Mouse (Mus musculus) hindbrain, embryonic 16.5 days (tissue): ENCODE measurements at regions not wholly inside any gene's neighbourhood (a gene's known extent, or its start where the extent isn't known, plus 50 kb on each side); places are given as distances from the start of the nearest gene placed in this dataset.

Experiments used
- ATAC-seq: fragments of 200-750 bp; cut with Nextera tagmentation; 2 replicates; pipeline ENCODE4 v1.8.0; 2017; ENCODE audit warnings: moderate TSS enrichment, moderate library complexity
- H3K27ac ChIP-seq: fragments of 300-500 bp; sonication (generic); 2 replicates; pipeline ENCODE4 v1.5.1; 2014; ENCODE audit warnings: low read depth, mild to moderate bottlenecking, control low read depth, low read length, moderate library complexity
- H3K27me3 ChIP-seq: fragments of 300-500 bp; sonication (generic); replicated peaks from 2 replicates; pipeline ENCODE4 v1.6.1; 2014; ENCODE audit warnings: low read length; ENCODE audit not compliant: control insufficient read depth, insufficient read depth
- H3K36me3 ChIP-seq: fragments of 300-500 bp; sonication (generic); 2 replicates; pipeline ENCODE4 v1.6.1; 2014; ENCODE audit warnings: mild to moderate bottlenecking, low read length, moderate library complexity, mixed read lengths; ENCODE audit not compliant: control insufficient read depth, insufficient read depth
- H3K4me1 ChIP-seq: fragments of 300-500 bp; sonication (generic); 2 replicates; pipeline ENCODE4 v1.6.1; 2014; ENCODE audit warnings: low read depth, low read length; ENCODE audit not compliant: control insufficient read depth, insufficient read depth
- H3K4me2 ChIP-seq: fragments of 300-500 bp; sonication (generic); 2 replicates; pipeline ENCODE4 v1.6.1; 2014; ENCODE audit warnings: mild to moderate bottlenecking, low read length, control low read depth, moderate library complexity
- H3K4me3 ChIP-seq: fragments of 300-500 bp; sonication (generic); 2 replicates; pipeline ENCODE4 v1.5.1; 2014; ENCODE audit warnings: mild to moderate bottlenecking, low read length, control low read depth, moderate library complexity
- H3K9ac ChIP-seq: fragments of 300-500 bp; sonication (generic); 2 replicates; pipeline ENCODE4 v1.6.1; 2014; ENCODE audit warnings: low read depth, mild to moderate bottlenecking, control low read depth, low read length, moderate library complexity
- H3K9me3 ChIP-seq: fragments of 300-500 bp; sonication (generic); 2 replicates; pipeline ENCODE4 v1.6.1; 2014; ENCODE audit warnings: mild to moderate bottlenecking, low read length, moderate library complexity; ENCODE audit not compliant: control insufficient read depth
- WGBS: fragments of 180-500 bp; shearing (Covaris S2); extraction: QIAGEN DNeasy Blood & Tissue Kit; methylation state at CpG from one replicate; pipeline ENCODE4 v1.1.7; 2014; 5-methylcytosine and 5-hydroxymethylcytosine counted together

DNA sequence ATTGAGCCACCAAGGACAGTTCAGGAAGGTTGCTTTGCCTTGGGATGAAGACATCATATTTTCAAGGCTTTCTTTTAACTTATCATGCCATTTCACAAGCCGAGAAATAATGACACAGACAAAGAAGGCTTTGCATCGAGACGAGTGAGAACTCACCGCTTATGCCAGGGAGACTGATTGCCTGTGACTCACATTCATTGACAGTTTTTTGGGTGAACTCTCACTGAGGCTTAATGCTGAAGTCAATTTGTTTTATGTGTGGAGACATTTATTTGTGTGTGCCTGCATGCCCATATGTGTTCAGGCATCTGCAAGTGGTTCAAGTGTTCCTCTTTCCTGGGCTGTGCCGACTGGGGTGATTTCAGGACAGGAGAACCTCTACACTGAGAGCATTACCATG lies 297.8 kb upstream of the Pik3r1 start:
- no peaks in the 10 kb centered on the region for H3K27me3 ChIP-seq
- no peak overlapping the region for H3K27ac ChIP-seq
- H3K4me3 ChIP-seq: no peak overlapping the region
- no peaks in the 10 kb centered on the region for H3K4me1 ChIP-seq
- H3K9me3 ChIP-seq: no peaks in the 10 kb centered on the region
- no peak overlapping the region for H3K9ac ChIP-seq
- WGBS: 72% methylated on average over 5 of the region's 5 CpGs
- no peak for ATAC-seq
- no peak overlapping the region for H3K4me2 ChIP-seq
- H3K36me3 ChIP-seq: no peaks in the 10 kb centered on the region

DNA sequence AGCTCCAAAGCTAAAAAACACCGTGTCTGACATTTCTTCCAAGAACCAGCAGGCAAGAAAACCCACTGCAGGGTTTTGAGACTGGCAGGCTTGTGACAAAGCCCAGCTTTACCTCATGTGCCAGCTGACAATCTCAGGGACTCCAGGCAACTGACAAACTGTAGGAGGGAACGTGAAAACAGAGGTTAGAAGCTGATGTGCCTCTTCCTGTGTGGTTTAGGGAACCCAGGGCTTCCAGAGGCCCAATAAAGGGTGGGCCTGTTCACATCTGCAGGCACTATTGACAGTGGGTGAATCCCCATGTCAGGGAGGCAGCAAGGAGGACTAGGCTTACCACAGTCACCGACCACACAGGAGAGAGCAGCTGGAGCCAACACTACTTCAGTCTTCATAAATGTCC lies 302.7 kb upstream of the Pik3r1 start:
- Histone ChIP-seq H3K9me3 (no peaks in the 10 kb centered on the region), H3K4me2 (no peak overlapping the region), H3K9ac (no peak overlapping the region), H3K4me3 (no peak overlapping the region), H3K27me3 (no peaks in the 10 kb centered on the region), H3K4me1 (no peaks in the 10 kb centered on the region), H3K36me3 (no peaks in the 10 kb centered on the region), H3K27ac (no peak overlapping the region)
- ATAC-seq: no peak
- 51% methylated on average over 3 of the region's 3 CpGs for WGBS

DNA sequence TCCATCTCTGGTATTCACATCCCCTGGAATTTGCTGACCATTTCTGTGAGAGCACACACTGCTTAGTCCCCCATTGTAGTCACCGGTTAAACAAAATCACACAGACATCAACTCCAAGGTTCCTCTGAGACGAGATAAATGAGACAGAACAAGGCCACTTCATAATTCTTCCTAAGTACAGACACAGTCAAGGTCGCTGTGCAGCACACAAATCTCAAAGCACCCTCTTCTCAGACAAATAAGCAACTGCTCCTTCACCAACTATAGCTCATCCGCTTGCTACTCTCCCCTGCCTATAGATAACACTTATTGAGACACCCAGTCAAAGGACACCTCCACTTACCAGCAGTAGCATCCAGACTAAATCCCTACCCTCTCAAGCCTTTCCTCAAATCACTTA lies 304.3 kb upstream of the Pik3r1 start:
- 75% methylated on average over 4 of the region's 4 CpGs for WGBS
- H3K27me3 ChIP-seq: no peaks in the 10 kb centered on the region
- ATAC-seq: no peak
- H3K27ac ChIP-seq: no peak overlapping the region
- H3K4me2 ChIP-seq: no peak overlapping the region
- H3K36me3 ChIP-seq: no peaks in the 10 kb centered on the region
- no peak overlapping the region for H3K9ac ChIP-seq
- no peaks in the 10 kb centered on the region for H3K9me3 ChIP-seq
- no peak overlapping the region for H3K4me3 ChIP-seq
- no peaks in the 10 kb centered on the region for H3K4me1 ChIP-seq

DNA sequence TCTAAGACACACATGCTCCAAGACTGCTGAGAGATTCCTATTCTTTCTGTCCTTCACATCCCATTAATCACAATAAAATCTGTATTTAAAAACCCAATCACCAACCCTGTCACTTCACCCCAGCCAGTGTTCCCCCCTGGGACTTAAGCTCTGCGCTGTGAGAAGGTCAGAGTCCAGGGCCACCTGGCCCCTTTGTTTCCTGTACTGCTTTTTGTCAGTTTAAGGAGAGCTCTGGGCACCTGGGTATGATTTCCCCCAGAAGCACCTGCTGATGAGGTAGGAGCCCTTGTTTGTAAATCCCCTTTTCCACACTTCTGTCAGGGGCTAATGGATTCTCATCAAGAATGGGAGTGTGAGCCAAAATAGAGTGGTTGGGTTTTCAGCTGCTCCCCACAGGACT lies 319.7 kb upstream of the Pik3r1 start:
- no peak overlapping the region for H3K9ac ChIP-seq
- no peak overlapping the region for H3K4me3 ChIP-seq
- no peak for ATAC-seq
- 55% methylated on average over 1 of the region's 1 CpGs for WGBS
- no peaks in the 10 kb centered on the region for H3K27me3 ChIP-seq
- no peaks in the 10 kb centered on the region for H3K9me3 ChIP-seq
- H3K36me3 ChIP-seq: no peaks in the 10 kb centered on the region
- H3K27ac ChIP-seq: no peak overlapping the region
- no peak overlapping the region for H3K4me2 ChIP-seq
- no peaks in the 10 kb centered on the region for H3K4me1 ChIP-seq

DNA sequence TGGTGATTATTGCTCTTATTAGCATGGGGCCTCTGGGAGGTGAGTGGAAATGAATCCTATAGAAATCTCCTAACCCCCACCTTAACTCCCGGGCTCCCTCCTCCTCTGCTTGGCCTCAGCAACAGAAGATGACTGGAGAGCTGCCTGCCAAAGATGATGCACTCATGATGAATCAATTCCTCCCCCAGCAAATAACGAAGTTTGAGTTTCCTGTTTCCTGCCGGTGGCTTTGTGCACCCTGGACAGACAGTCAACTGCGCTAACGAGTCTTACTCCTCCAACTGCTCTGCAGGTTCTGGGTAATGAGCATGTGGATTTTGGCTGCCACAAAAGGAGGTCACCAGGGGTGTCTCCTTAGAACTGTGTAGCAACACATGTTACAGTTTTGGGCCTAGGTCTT lies 321.5 kb upstream of the Pik3r1 start:
- Histone ChIP-seq H3K27ac (no peak overlapping the region), H3K36me3 (no peaks in the 10 kb centered on the region), H3K9ac (no peak overlapping the region), H3K4me3 (no peak overlapping the region), H3K4me1 (no peaks in the 10 kb centered on the region), H3K9me3 (no peaks in the 10 kb centered on the region), H3K4me2 (no peak overlapping the region), H3K27me3 (no peaks in the 10 kb centered on the region)
- no peak for ATAC-seq
- 73% methylated on average over 5 of the region's 5 CpGs for WGBS

DNA sequence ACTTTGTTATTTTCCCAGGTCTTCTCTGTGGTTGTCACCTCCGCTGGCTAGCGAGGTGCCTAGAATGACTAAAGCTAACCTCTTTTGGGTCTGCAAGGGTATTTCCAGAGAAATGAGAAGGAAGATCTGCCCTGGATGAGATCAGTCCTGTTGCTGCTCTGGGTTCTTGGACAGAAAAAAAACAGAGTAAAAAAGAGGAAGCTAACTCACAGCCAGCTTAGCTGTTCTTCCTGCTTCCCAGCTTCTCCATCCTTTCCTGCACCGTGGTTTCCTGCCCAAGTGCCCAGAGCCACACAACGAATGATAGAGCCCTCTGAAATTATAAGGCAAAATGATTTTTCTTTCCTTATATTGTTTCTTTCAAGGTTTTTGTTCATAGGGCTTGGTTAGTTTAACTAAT lies 326.2 kb upstream of the Pik3r1 start:
- H3K36me3 ChIP-seq: no peaks in the 10 kb centered on the region
- no peaks in the 10 kb centered on the region for H3K9me3 ChIP-seq
- no peaks in the 10 kb centered on the region for H3K27me3 ChIP-seq
- no peak overlapping the region for H3K27ac ChIP-seq
- H3K4me2 ChIP-seq: no peak overlapping the region
- no peaks in the 10 kb centered on the region for H3K4me1 ChIP-seq
- ATAC-seq: no peak
- H3K4me3 ChIP-seq: no peak overlapping the region
- WGBS: 89% methylated on average over 4 of the region's 4 CpGs
- H3K9ac ChIP-seq: no peak overlapping the region

DNA sequence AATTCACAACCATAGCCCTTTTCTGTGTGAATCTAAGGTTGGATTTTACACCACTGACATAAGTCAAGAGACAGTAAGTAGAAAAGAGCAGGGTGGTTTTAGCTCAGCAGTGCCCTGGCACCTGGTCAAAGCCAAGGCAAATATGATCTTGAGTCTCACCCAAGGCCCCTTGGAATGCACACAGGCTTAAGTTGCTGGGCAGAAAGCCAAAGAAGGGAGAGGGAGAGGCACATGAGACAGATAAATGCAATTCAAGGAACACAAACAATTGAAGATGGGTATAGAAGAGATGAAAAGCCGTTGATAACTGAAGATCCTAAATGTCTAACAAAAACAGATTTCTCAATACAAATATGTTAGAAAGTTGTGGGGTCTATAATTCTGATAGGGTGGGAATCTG lies 335.1 kb upstream of the Pik3r1 start:
- 87% methylated on average over 1 of the region's 1 CpGs for WGBS
- no peaks in the 10 kb centered on the region for H3K4me1 ChIP-seq
- no peaks in the 10 kb centered on the region for H3K27me3 ChIP-seq
- no peak overlapping the region for H3K4me2 ChIP-seq
- H3K9me3 ChIP-seq: no peaks in the 10 kb centered on the region
- ATAC-seq: no peak
- no peak overlapping the region for H3K4me3 ChIP-seq
- no peaks in the 10 kb centered on the region for H3K36me3 ChIP-seq
- no peak overlapping the region for H3K9ac ChIP-seq
- no peak overlapping the region for H3K27ac ChIP-seq

DNA sequence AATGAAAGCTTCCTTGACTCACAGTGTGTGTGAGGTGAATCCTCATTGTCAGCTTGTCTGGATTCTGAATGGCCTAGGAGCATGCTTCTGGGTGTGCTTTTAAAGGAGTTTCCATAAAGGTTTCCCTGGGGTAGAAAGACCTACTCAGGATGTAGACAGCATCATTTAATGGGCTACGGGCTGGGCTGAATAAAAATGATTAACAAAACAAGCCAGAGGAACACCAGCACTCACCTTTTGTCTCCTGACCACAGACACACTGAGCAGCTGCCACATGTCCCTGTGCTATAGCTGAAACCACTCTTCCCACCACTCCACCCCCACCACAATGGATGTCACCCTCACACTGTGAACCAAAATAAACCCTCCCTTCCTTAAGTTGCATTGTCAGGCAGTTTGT lies 338.2 kb upstream of the Pik3r1 start:
- Histone ChIP-seq H3K4me3 (no peak overlapping the region), H3K36me3 (no peaks in the 10 kb centered on the region), H3K4me2 (no peak overlapping the region), H3K4me1 (no peaks in the 10 kb centered on the region), H3K27me3 (no peaks in the 10 kb centered on the region), H3K27ac (no peak overlapping the region), H3K9ac (no peak overlapping the region), H3K9me3 (no peaks in the 10 kb centered on the region)
- ATAC-seq: no peak
- WGBS: 61% methylated on average over 1 of the region's 1 CpGs

DNA sequence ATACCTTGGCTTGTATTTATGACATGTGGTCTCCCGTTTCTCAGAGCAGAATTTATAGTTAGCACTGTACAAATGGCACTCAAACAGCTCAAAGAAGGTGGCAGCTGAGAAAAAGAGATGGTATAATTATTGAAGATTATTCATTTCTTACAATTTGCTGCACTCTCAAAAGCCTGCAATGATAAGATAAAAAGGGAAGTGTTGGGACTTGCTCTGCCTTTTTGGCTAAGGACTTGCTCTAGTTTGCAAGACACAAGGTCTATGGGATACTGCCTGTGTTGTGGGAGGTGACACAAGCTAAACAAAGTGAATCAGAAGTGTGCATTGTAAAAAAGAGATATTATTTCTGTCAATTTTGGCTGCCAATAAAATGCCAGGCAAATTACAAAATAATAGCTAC lies 340.2 kb upstream of the Pik3r1 start:
- Histone ChIP-seq H3K4me1 (no peaks in the 10 kb centered on the region), H3K4me3 (no peak overlapping the region), H3K27me3 (no peaks in the 10 kb centered on the region), H3K36me3 (no peaks in the 10 kb centered on the region), H3K9ac (no peak overlapping the region), H3K27ac (no peak overlapping the region), H3K4me2 (no peak overlapping the region), H3K9me3 (no peaks in the 10 kb centered on the region)
- no peak for ATAC-seq
- WGBS: 84% methylated on average over 1 of the region's 1 CpGs

DNA sequence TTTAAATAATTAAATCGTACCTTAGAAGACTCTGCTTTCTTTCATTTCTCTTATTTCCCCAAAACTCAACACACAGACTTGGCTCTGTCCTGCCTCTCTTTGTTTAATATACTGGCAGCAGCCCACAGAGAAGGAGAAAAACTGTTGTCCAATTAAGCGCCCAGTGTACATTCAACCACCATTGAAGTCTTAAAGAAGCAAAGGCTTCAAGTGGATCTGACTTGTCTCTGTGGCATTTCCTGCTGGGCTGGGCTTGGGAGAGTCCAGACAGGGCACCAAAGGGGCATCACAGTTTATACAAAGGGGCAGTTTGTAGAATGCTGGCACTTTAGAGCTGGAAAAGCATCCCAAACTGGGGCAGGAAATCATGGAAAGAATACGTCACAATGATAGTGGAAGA lies 340.9 kb upstream of the Pik3r1 start:
- no peak for ATAC-seq
- no peaks in the 10 kb centered on the region for H3K9me3 ChIP-seq
- WGBS: 63% methylated on average over 3 of the region's 3 CpGs
- no peak overlapping the region for H3K4me3 ChIP-seq
- no peak overlapping the region for H3K27ac ChIP-seq
- H3K4me1 ChIP-seq: no peaks in the 10 kb centered on the region
- H3K27me3 ChIP-seq: no peaks in the 10 kb centered on the region
- H3K9ac ChIP-seq: no peak overlapping the region
- H3K4me2 ChIP-seq: no peak overlapping the region
- H3K36me3 ChIP-seq: no peaks in the 10 kb centered on the region
